Mouse (Mus musculus) lung, adult 2 months (tissue): Measurements from ENCODE around the gene Adamts12.

ENCODE experiments used
- CTCF ChIP-seq: fragments of 200-500 bp; IDR thresholded peaks from 2 replicates; pipeline ENCODE4 v1.5.1; 2011; ENCODE audit warnings: mild to moderate bottlenecking, low read length, control low read depth; ENCODE audit not compliant: insufficient read depth
- POLR2A ChIP-seq: fragments of 200-500 bp; IDR thresholded peaks from 2 replicates; pipeline ENCODE4 v1.6.1; 2011; ENCODE audit warnings: low read depth, mild to moderate bottlenecking, control low read depth, low read length, borderline replicate concordance; ENCODE audit errors: extremely low read depth

GRCm38 (mm10) chr15:11292246-11292645, 227.7 kb downstream of the Adamts12 start:
- TF ChIP-seq CTCF (no peak), POLR2A (no peak)
